Mouse (Mus musculus) cerebellum, adult 2 months (tissue): ENCODE results near the gene Nxn. TPM values are rescaled to one million over a fixed set of nuclear protein-coding genes. Genes with fewer than 3 reads are reported as not detected.
A peak's percentile ranks its signal among the peaks of the same experiment; 100 is the strongest.

Experiments
- DNase-seq, 2 experiments: peaks; one replicate each; pipeline ENCODE4 v3.0.0; 2021
- H3K27ac ChIP-seq: fragments of 200-500 bp; 2 replicates; pipeline ENCODE4 v1.5.1; 2012; ENCODE audit warnings: low read length, control low read depth, inconsistent platforms; ENCODE audit not compliant: insufficient read depth
- H3K27me3 ChIP-seq: fragments of 200-500 bp; 2 replicates; pipeline ENCODE4 v1.6.1; 2012; ENCODE audit warnings: inconsistent platforms, mild to moderate bottlenecking, low read length, moderate library complexity; ENCODE audit not compliant: control insufficient read depth, insufficient read depth
- H3K4me1 ChIP-seq: fragments of 200-500 bp; 2 replicates; pipeline ENCODE4 v1.6.1; 2011; ENCODE audit warnings: low read length; ENCODE audit not compliant: control insufficient read depth, insufficient read depth
- H3K4me3 ChIP-seq: fragments of 200-500 bp; replicated peaks from 2 replicates; pipeline ENCODE3; 2011; ENCODE audit warnings: mild to moderate bottlenecking, low read depth, low read length, control low read depth; ENCODE audit not compliant: insufficient read depth
- CTCF ChIP-seq: fragments of 200-500 bp; IDR thresholded peaks from 2 replicates; pipeline ENCODE4 v1.5.1; 2011; ENCODE audit warnings: low read depth, mild to moderate bottlenecking, control low read depth, low read length, moderate library complexity, borderline replicate concordance; ENCODE audit not compliant: insufficient read depth
- POLR2A ChIP-seq: fragments of 200-500 bp; IDR thresholded peaks from 2 replicates; pipeline ENCODE4 v1.6.1; 2011; ENCODE audit warnings: low read length, control low read depth, borderline replicate concordance; ENCODE audit not compliant: insufficient read depth
- WGBS: fragments of 180-500 bp; shearing (Covaris S2); methylation state at CpG from one replicate; pipeline ENCODE4 v1.1.7; 2018; 5-methylcytosine and 5-hydroxymethylcytosine counted together
- polyA plus RNA-seq: library from polyadenylated mRNA; depleted of rRNA; stranded (reverse); fragments of >200 nt; gene quantifications from 2 replicates; pipeline ENCODE4 v1.2.3, GENCODE M21; 2012

The Nxn gene
- polyA plus RNA-seq, 1 experiment, result 24.3 TPM

- whole genome bisulfite sequencing, result 0% methylated on average over 33 of the region's 33 CpGs
- Histone ChIP-seq H3K27ac (peak overlapping the region; percentile 49), H3K4me1 (peaks cover 5% of the 10 kb centered on the region; the same call in 1 of the 2 replicates), H3K27me3 (no peaks in the 10 kb centered on the region), H3K4me3 (peak overlapping the region; percentile 82)
- TF ChIP-seq CTCF, result no peak
- peak; percentile 64 to 70 for DNase-seq
Observed at GRCm38 (mm10) chr11:76398312-76398797, 585 bp downstream of the Nxn start.

- Histone ChIP-seq H3K4me3 (peak overlapping the region; percentile 82), H3K4me1 (peaks cover 10% of the 10 kb centered on the region), H3K27me3 (no peaks in the 10 kb centered on the region), H3K27ac (no peak overlapping the region; the same call in 1 of the 2 replicates)
- 2% methylated on average over 26 of the region's 26 CpGs for WGBS
- peak in 1 of 2 experiments; percentile 36 for DNase-seq
- TF ChIP-seq CTCF (no peak), POLR2A (no peak)
Observed at GRCm38 (mm10) chr11:76397650-76398311, 1.2 kb downstream of the Nxn start.

- no peaks in the 10 kb centered on the region for H3K27me3 ChIP-seq
- TF ChIP-seq CTCF (no peak), POLR2A (no peak)
- 87% methylated on average over 11 of the region's 11 CpGs for WGBS
- H3K27ac ChIP-seq, result no peak overlapping the region
- peaks cover 18% of the 10 kb centered on the region for H3K4me1 ChIP-seq
- no peak overlapping the region for H3K4me3 ChIP-seq
- DNase-seq, result no peak
Observed at GRCm38 (mm10) chr11:76392996-76393395, 5.9 kb downstream of the Nxn start.

- WGBS, result 69% methylated on average over 7 of the region's 7 CpGs
- TF ChIP-seq POLR2A (no peak), CTCF (no peak)
- Histone ChIP-seq H3K4me1 (peaks cover 18% of the 10 kb centered on the region), H3K27me3 (no peaks in the 10 kb centered on the region), H3K27ac (no peak overlapping the region), H3K4me3 (no peak overlapping the region)
- DNase-seq, result no peak
Observed at GRCm38 (mm10) chr11:76392532-76392931, 6.4 kb downstream of the Nxn start.

GRCm38 (mm10) chr11:76388711-76389110, 10.2 kb downstream of the Nxn start:
- no peak overlapping the region for H3K4me3 ChIP-seq
- no peak for TF ChIP-seq CTCF
- TF ChIP-seq POLR2A, result no peak
- peaks cover 19% of the 10 kb centered on the region for H3K4me1 ChIP-seq
- H3K27me3 ChIP-seq, result no peaks in the 10 kb centered on the region
- DNase-seq, result no peak
- H3K27ac ChIP-seq, result no peak overlapping the region
- WGBS, result 38% methylated on average over 7 of the region's 7 CpGs

GRCm38 (mm10) chr11:76387097-76387496, 11.8 kb downstream of the Nxn start:
- Histone ChIP-seq H3K27ac (no peak overlapping the region), H3K4me1 (peaks cover 18% of the 10 kb centered on the region), H3K27me3 (no peaks in the 10 kb centered on the region), H3K4me3 (no peak overlapping the region)
- 80% methylated on average over 1 of the region's 1 CpGs for WGBS
- TF ChIP-seq POLR2A (no peak), CTCF (peak; percentile 25; the same call in 1 of the 2 replicates)
- no peak for DNase-seq

- 84% methylated on average over 3 of the region's 3 CpGs for WGBS
- no peak for DNase-seq
- H3K27me3 ChIP-seq, result no peaks in the 10 kb centered on the region
- no peak overlapping the region for H3K27ac ChIP-seq
- no peak overlapping the region for H3K4me3 ChIP-seq
- no peak for TF ChIP-seq CTCF
- no peak for TF ChIP-seq POLR2A
- peaks cover 14% of the 10 kb centered on the region for H3K4me1 ChIP-seq
Observed at GRCm38 (mm10) chr11:76385746-76386145, 13.2 kb downstream of the Nxn start.

GRCm38 (mm10) chr11:76385017-76385416, 13.9 kb downstream of the Nxn start:
- WGBS, result 76% methylated on average over 4 of the region's 4 CpGs
- Histone ChIP-seq H3K4me1 (peaks cover 13% of the 10 kb centered on the region), H3K27ac (no peak overlapping the region), H3K4me3 (no peak overlapping the region), H3K27me3 (no peaks in the 10 kb centered on the region)
- DNase-seq, result no peak
- no peak for TF ChIP-seq POLR2A
- no peak for TF ChIP-seq CTCF
